Mouse (Mus musculus): ENCODE results near the gene Slc8b1.
A peak's percentile ranks its signal among the peaks of the same experiment; 100 is the strongest.
"Not testable (repeated sequence)": the region's sequence is repeated elsewhere in the genome, so short reads cannot be mapped to it uniquely, and the experiment has no call there.

Gene Slc8b1

DNA sequence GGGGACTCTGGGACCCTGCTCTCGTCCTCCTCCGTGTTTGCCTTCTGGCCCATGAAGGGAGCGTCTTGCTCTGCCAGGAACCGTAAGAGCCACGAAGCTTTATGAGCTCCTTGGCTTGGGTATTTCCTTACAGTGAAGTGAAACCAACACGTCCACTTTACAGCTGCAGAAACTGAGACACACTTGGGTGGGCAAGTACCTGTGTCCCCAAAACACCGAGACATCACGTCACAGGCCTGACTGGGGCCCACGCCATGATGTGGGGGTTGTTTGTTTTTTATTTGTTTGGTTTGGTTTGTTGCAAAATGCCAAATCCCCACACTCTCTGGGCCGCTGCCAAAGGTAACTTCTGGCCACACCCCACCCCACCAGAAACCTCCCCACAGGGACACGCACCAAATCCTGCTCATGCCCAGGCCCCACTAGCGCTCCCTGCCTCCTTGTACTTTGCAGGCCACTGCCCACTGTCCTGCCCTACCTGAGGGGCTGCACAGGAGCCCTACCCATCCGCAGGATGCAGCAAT is 15.2 kb upstream of the Slc8b1 start:
- DNase-seq (ENCODE audit: low spot score in 2 of 2) = no peak

DNA sequence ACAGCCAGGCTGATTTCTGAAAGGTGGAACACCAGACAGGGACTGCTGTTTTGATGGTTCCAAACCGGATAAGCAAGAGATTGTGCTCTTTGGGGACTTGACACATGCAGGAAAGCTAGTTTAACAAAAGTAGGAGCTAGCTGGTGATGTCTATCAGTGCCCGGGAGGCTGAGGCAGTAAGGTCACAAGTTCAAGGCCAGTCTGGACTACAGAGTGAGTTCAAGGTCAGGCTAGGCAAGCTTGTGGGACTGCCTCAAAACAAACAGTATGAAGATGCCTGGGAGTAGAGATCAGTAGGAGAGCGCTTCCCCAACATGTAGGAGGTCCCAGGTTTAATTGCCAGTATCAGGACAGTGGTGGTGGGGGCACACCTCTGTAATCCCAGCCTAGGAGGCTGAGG is 13.9 kb upstream of the Slc8b1 start:
- no peak for DNase-seq (ENCODE audit: low spot score in 2 of 2)

- DNase-seq (ENCODE audit: low spot score in 2 of 2) = no peak
Observed at GRCm38 (mm10) chr5:120499202-120499601, 11.8 kb upstream of the Slc8b1 start.

DNA sequence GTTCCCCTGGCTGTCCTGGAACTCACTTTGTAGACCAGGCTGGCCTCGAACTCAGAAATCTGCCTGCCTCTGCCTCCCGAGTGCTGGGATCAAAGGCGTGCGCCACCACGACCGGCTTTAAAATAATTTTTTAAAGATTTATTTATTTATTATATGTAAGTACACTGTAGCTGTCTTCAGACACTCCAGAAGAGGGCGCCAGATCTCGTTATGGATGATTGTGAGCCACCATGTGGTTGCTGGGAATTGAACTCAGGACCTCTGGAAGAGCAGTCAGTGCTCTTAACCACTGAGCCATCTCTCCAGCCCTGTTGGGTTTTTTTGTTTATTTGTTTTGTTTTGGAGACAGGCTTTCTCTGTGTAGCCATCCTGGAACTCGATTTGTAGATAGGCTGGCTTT is 10.4 kb upstream of the Slc8b1 start:
- not testable (repeated sequence) for DNase-seq (ENCODE audit: low spot score in 2 of 2)

- no peak for DNase-seq (ENCODE audit: low spot score in 2 of 2)
Observed at GRCm38 (mm10) chr5:120502147-120502621, 8.8 kb upstream of the Slc8b1 start.

DNA sequence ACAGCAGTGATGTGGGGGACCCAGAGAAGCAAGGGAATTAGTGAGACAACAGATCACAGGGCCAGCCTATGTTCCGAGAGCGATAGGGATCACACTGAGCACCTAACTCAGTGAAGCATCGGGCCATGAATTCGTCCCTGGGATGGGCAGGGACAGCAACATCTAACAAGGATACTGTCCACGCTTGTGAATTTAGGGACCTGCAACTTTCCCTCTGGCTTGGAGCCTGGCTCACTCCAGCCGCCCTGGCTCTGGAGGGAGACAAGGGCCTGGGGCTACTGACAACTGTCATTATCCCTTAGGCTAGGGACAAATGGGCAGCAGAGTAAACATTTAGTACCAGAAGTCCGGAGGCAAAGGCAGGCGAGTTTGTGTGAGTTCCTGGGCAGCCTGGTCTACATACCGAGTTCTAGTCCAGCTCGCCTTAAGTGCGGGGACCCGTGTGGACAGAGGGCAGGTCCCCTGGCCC is 8.3 kb upstream of the Slc8b1 start:
- no peak for DNase-seq (ENCODE audit: low spot score in 2 of 2)

DNA sequence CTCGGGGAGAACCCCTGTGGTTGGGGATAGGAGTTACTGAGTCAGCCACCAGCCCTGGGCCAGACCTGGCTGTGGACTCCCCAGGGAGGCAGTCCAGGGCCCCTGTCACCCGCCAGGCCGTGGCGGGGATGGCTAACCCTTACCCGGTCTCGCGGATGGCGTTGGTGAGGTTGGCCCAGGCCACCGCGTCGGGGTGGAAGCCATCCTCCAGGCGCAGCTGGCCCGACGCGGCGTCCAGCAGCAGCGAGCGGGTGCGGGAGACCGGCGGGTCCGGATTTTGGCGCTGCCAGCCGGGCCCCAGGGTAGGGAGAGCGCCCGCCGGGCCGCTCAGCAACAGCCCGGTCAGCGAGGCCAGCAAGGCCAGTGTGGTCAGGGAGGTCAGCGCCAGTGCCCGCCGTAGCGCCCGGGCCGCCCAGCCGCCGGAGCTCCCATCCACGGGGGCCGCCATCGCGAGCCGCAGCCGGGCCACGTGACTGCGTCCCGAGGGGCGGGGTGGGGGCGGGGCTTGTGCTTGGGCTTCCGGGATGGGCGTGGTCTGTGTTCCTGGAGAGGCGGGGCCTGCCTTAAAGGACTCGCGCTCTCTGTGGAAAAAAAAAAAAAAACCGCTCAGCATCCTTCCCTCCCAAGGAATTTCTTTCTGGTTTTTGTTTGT is 7.7 kb upstream of the Slc8b1 start, which contains the start of gene Plbd2:
Plbd2 (minus strand) TSS at position 482 of the 652 bp plus-strand sequence.
- peak; percentile 64 to 76 for DNase-seq (ENCODE audit: low spot score in 2 of 2)

GRCm38 (mm10) chr5:120505368-120505767 is 5.6 kb upstream of the Slc8b1 start:
- DNase-seq (ENCODE audit: low spot score in 2 of 2) = peak; percentile 38 to 59

DNA sequence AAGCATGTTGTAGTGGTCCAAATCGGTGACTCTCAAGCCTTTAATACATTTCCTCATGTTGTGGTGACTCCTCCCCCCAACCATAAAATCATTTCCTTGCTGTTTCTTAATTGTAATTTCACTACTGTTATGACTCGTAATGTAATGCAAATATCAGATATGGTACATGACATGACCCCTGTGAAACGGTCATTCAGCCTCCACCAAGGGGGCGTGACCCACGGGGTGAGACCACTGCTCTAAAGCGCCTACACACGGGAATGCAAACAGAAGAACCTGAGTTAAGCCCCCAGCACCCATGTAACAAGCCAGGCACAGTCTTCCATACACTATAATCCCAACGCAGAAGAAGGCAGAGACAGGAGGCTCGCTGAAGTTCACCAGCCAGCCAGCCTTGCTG is 5.2 kb upstream of the Slc8b1 start:
- DNase-seq (ENCODE audit: low spot score in 2 of 2) = no peak

DNA sequence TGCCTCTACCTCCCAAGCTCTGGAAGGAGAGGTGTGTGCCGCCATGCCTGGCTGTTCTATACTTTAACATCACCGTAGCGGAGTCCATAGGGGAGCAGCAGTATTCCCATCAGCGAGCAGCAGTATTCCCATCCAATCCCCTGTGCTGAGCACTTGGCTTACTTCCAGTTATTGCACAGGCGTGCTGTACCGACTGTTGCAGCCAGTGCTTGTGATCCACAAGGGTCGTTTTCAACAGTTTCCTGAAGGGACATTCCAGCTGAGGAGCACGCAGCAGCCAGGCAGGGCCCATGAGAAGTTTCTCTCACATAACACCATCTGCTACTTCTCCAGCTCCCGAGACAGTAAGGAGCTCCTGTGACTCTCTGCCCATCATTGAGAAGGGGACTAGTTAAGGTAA is 4.5 kb upstream of the Slc8b1 start:
- no peak for DNase-seq (ENCODE audit: low spot score in 2 of 2)

DNA sequence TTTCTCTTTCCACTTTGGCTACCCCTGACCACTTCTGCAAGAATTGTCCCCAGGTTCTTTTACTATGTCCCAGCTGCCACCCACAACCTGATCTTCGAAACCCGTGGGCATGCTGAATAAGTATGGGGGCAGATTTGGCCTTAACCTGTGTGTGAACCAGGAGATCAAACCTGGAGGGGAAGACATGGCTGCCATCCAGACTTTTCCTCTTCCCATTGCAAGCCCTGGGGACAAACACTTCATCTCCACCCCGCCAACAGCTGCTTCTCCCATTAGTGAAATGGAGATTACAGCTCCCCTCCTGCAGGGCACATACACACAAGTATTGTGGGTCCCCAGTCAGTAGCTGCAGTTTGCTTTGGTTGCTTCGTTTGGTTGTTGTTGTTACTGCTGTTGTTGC is 3.7 kb upstream of the Slc8b1 start:
- no peak for DNase-seq (ENCODE audit: low spot score in 2 of 2)

DNA sequence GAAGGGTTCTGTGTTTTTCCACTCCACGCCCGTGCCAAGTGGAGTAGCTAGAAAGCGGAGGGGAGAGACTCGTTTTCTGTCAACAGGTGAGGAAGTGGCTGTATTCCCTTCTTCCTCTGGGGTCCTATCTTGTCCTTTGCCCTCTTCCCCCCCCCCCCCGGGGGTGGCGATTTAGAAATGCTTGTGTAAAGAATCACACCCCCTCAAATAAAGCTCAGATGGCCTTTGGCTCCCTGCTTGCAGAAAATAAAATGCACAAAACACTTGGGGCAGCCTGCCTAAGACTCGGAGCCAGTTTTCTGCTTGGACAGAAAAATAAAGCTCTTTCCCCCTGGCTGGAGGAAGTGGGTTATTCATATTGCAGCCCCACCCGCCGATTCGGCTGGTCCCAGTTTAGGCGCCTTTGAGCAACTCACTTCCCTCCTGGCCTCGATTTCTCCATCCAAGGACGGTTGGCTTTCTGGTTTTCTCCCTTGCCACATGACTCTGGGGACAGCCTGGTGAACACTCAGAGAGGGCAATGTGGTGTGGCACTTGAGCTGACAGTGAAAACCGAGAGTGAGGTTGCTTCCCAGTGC is 764 bp downstream of the Slc8b1 start:
- no peak for DNase-seq (ENCODE audit: low spot score in 2 of 2)

- no peak for DNase-seq (ENCODE audit: low spot score in 2 of 2)
Observed at GRCm38 (mm10) chr5:120512911-120513555, 2.1 kb downstream of the Slc8b1 start.

DNA sequence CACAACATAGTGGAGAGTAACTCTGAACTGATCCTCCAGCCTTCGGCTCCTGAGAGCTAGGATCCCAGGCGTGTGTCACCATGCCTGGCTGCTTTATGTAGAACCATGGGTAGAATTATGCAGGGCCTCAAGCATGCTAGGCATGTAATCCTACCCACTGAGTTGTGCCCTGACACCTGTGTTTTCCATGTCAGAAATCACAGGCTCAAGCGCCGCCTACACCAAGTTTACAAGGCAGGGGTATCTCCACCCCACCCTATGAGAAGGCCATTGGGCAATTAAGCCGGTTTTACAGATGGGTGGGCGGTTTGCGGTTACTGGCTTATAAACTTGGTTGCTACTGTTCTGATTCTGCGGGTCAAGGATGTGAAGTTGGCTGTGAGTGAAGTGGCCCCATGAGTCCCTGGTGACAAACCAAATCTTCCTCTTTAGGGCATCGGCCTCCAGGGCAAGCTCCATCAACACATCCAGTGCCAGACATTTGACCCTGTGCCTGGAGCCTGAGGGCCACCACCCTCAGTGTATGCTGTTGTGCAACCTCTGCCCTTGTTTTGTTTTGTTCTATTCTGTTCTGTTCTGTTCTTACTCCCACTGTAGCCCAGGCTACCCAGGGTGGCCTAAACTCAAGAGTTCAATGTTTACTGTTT is 3.2 kb downstream of the Slc8b1 start:
- no peak for DNase-seq (ENCODE audit: low spot score in 2 of 2)

DNA sequence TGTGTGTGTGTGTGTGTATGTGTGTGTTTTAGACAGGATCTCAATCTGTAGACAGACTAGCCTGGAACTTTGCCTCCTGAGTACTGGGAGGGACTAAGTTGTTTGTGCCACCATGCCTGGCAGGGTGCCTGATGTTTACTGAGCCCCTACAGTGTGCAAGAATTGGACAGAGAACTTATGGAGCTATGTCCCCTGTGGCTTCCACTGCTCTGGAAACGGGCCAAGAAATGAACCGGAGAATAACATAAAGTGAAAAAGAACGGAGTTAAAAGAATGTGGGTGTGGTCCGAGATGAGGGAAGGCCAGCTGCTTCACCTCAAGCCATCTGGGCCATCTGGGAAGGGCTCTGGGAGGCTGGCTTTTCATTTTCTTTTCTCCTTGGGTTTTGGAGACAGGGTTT is 3.8 kb downstream of the Slc8b1 start:
- DNase-seq (ENCODE audit: low spot score in 2 of 2) = no peak

- DNase-seq (ENCODE audit: low spot score in 2 of 2) = no peak
Observed at GRCm38 (mm10) chr5:120515451-120515850, 4.5 kb downstream of the Slc8b1 start.

GRCm38 (mm10) chr5:120516221-120516984 is 5.4 kb downstream of the Slc8b1 start:
- no peak for DNase-seq (ENCODE audit: low spot score in 2 of 2)

DNA sequence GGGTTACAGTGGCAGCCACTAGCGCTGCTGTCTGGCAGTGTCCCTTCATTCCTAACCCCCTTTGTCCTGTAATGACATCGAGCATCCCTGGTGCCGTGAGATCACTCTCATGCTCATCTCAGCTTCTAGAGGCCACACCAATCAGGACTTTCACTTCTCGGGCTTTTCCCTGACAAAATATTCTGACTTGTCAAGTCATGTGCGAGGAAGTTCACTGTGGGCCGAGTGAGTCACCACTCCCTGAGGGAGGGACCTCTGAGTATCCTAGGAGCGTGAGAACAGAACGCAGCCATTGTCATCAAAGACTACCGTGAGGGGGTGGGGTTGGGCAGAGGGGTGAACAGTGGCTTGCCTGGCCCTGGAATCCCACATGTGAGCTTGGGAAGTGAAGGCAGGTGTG is 6.6 kb downstream of the Slc8b1 start:
- DNase-seq (ENCODE audit: low spot score in 2 of 2) = no peak

- peak in 1 of 2 experiments; percentile 44 for DNase-seq (ENCODE audit: low spot score in 2 of 2)
Observed at GRCm38 (mm10) chr5:120522649-120523048, 11.7 kb downstream of the Slc8b1 start.

GRCm38 (mm10) chr5:120524736-120525135 is 13.8 kb downstream of the Slc8b1 start:
- DNase-seq (ENCODE audit: low spot score in 2 of 2) = no peak

- no peak for DNase-seq (ENCODE audit: low spot score in 2 of 2)
Observed at GRCm38 (mm10) chr5:120525737-120526136, 14.8 kb downstream of the Slc8b1 start.
